Mouse (Mus musculus) mature B cell (primary cell): ENCODE measurements around the gene Tmem147.
"Not testable (repeated sequence)": the region's sequence is repeated elsewhere in the genome, so short reads cannot be mapped to it uniquely, and the experiment has no call there.

Source experiments
- in situ Hi-C: fragments of 300-500 bp; cut with MboI; formaldehyde crosslinking; loops from 2 replicates; pipeline ENCODE4 v1.14.3; 2019

Gene Tmem147

DNA sequence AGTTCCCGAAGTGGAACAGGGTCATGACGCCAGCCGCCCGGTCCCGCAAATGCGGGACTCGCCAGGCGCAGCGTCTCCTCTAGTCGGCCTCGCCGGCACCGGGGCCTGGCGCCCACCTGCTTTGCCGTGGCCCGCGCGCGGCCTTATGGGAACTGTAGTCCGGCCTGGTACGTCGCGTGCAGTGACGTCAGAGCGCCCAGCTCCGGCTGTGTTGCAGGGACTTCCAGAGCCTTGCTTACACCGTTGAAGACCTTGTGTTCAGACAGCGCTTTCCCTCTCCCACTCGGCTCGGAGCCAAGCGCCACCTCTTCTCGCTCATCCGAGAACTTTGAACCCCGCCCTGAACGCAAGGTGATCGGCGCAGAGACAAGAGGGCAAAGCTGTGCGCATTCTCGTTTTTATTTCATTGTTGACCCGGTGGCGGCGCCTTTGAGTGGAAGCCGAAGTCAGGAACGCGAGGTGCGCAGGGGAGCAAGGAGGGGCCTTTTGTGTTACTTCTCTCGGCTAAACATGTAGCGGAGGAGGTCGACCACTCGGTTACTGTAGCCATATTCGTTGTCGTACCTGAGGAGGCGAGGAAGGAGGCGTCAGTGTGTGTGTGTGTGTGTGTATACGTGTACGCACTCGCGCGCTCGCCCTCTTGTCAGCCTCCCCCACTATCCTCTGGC, at the start of gene Tmem147:
Gene Tmem147, minus strand, starts transcription at position 145 of the 668 bp plus-strand sequence.
- in situ Hi-C loops, result no loop called here

GRCm38 (mm10) chr7:30777911-30778310, 48.6 kb upstream of the Tmem147 start:
- in situ Hi-C loops, result no loop called here

GRCm38 (mm10) chr7:30777081-30777579, 47.8 kb upstream of the Tmem147 start:
- in situ Hi-C loops, result no loop called here

- in situ Hi-C loops, result no loop called here
Observed at GRCm38 (mm10) chr7:30776104-30776503, 46.8 kb upstream of the Tmem147 start.

DNA sequence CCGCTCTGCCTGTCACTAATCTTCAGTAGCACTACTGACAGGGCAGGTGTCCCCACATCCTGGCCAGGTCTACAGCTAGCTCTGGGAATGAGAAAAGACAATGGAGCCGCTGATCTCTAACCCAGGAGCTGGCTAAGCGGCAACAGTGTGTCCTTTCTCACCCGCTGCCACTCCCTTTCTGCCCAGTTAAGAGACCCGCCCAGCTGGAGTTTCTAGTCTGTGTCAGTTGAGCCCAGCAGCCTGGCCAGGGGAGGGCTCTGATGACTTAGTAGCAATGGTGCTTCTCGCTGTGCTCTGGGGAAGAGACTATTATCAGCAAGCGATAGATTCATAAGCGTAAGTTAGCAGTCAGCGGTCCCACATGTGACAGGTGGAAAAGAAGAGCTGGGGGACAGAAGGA, 39.9 kb upstream of the Tmem147 start:
- in situ Hi-C loops, result no loop called here

DNA sequence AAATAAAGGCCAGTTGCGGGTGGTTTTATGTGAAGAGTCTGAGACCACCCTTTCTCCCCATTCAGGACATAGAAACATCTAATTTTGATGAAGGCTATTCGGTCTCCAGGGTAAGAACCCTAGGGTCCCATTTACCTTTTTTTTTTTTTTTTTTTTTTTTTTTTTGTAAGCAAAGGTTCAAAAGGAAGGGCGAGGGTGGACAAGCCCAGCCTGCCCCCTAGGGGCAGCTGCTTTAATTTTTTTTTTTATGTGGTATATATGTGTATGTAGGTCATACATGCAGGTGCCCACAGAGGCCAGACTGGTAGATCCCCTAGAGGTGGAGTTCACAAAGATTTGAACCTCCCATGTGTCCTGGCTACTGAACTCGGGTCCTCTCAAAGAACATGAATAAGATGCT, 37.1 kb upstream of the Tmem147 start:
- in situ Hi-C loops, result no loop called here

DNA sequence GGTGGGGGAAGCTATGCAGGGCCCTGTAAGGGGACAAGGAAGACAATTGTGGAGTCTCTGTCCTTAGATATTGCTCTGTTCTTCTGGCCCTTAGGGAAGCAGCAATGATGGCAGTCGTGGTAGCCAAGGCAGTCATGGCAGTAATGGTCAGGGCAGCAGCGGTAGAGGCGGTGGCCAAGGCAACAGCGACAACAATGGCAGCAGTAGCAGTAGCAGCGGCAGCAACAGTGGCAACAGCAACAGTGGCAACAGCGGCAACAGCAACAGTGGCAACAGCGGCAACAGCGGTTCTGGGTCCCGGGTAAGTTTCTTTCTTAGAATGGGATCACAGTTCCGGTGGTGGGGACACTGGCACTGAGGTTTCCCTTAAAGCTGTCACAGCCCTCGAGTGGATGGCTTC, 35.8 kb upstream of the Tmem147 start:
- in situ Hi-C loops, result no loop called here

DNA sequence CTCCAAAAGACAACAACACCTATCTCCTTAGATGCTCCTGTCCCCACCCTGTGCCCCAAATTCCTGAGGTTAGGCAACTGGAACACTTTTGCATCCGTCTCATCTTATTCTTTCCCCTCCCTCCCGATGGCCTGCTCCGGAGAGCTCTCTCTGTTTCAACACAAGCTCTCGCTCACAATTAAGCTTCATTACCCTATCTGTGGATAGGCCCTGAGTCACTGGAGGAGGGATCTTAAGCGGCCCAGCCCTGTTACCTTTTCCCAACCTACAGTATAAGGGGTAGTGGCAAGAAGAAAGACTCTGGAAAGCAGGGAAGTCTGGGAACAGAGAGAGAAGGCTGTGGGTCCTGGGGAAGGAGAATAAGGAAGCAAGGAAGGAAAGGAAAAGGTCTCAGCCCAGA, 34.1 kb upstream of the Tmem147 start, which contains the start of gene Dmkn:
Gene Dmkn, plus strand, starts transcription at position 301 of the 400 bp plus-strand sequence.
- in situ Hi-C loops, result no loop called here

- in situ Hi-C loops, result no loop called here
Observed at GRCm38 (mm10) chr7:30761769-30762352, 32.5 kb upstream of the Tmem147 start.

- in situ Hi-C loops, result no loop called here
Observed at GRCm38 (mm10) chr7:30758853-30759252, 29.5 kb upstream of the Tmem147 start.

DNA sequence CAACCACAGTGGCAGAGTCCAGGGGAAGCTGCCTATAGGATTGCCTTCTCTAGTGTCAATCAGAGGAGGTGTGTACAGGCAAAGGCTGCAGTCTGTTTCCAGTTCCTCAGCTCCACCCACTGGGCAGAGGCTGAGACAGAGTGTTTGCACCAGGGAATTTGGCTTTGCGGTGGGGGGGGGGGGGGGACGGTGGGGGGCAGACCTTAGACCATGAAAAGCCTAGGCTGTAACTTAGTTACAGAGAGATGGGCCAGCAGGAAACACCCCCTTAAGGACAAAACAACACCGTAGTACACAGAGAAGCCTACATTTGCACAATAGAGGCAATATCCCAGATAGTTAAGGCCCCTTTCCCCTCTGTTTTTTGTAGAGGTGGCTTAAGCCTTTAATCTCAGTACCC, 27.7 kb upstream of the Tmem147 start:
- in situ Hi-C loops, result no loop called here

- in situ Hi-C loops, result no loop called here
Observed at GRCm38 (mm10) chr7:30751086-30751669, 21.8 kb upstream of the Tmem147 start, which contains the start of gene Sbsn. Gene Sbsn, plus strand, starts transcription at chr7:30751471.

GRCm38 (mm10) chr7:30749824-30750606, 20.7 kb upstream of the Tmem147 start:
- in situ Hi-C loops, result no loop called here

- in situ Hi-C loops, result no loop called here
Observed at GRCm38 (mm10) chr7:30747525-30748204, 18.3 kb upstream of the Tmem147 start.

GRCm38 (mm10) chr7:30744022-30744598, 14.8 kb upstream of the Tmem147 start:
- in situ Hi-C loops, result no loop called here

DNA sequence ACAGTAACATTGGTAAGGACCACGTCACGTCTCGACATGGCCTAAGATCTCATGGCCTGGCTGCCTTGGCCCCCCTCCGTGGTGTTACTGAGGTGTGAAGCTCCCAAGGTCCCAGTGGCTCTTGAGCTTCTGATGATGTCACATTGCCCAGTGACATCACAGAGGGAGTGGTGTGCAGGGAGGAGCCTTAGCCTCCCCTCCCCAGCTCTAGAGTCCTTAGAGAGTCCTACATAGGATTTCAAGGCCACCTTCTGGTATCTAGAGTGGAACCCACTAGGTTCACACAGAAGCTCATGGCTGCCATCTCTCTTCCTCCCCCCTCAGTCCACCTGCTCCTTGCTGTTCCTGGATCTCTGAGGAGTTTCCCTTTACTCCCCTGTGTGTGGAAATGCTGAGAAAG, 14.3 kb upstream of the Tmem147 start, which contains the start of gene Gapdhs:
Gene Gapdhs, minus strand, starts transcription at position 65 of the 400 bp plus-strand sequence.
- in situ Hi-C loops, result not testable (repeated sequence)

- in situ Hi-C loops, result not testable (repeated sequence)
Observed at GRCm38 (mm10) chr7:30742570-30742969, 13.2 kb upstream of the Tmem147 start.

DNA sequence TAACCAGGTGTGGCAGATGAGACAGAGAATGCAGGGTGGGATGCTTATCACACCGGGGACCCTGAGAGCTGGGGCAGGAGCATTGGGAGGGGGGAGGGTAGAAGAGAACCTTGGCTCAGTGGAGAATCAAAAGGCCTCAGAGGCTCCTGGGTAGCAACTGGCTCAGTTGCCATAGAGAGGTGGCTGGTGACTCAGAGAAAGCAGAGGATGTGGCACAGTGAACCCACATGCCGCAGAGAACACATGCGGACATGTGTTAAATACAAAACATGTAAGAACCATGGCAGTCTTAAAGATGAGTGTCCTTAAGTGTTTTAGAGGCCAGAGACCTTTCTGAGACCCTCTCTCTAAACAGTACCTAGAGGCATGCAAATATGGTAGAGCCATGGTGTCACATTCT, 6.9 kb upstream of the Tmem147 start:
- in situ Hi-C loops, result no loop called here

GRCm38 (mm10) chr7:30730064-30730722, 853 bp upstream of the Tmem147 start:
- in situ Hi-C loops, result not testable (repeated sequence)

DNA sequence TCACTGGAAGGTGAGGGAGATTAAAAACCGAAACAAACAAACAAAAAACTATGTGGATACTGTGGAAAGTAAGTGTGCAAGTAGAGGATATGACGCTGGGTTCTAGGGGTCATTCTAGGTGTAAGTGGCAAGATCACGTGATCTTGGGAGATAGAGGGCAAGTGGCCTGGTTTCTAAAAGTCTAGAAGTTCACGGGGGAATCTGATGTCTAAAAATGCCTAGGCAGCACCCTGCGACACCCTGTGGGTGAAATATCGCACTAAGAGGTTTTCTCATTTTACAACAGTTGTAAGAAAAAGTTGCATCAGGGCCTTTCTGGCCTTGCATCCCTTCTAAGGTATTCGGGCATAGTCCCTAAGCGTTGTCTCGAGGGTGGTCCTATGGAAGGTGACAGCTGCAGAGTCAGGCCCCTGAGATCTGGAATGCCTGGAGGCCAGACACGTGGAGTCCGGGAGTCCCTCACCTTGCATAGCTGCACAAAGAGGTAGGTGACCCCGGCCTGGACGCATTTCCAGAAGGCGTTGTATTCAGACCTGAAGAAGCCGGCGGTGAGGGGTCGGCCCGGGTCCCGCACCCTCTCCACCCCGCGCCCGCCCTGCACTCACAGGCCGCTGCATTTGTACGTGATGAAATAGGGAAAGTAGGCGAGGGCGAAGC, 473 bp downstream of the Tmem147 start:
- in situ Hi-C loops, result no loop called here
